Mouse (Mus musculus) midbrain, embryonic 16.5 days (tissue): Measurements from ENCODE around the gene Foxl1. TPM values are rescaled to one million over a fixed set of nuclear protein-coding genes. Genes with fewer than 3 reads are reported as not detected.

ENCODE experiments used
- ATAC-seq: fragments of 200-750 bp; cut with Nextera tagmentation; 2 replicates; pipeline ENCODE4 v1.8.0; 2017; ENCODE audit warnings: moderate TSS enrichment
- H3K27ac ChIP-seq: fragments of 300-500 bp; sonication (generic); 2 replicates; pipeline ENCODE4 v1.5.1; 2014; ENCODE audit warnings: mild to moderate bottlenecking, low read length, mixed read lengths
- H3K27me3 ChIP-seq: fragments of 300-500 bp; sonication (generic); 2 replicates; pipeline ENCODE4 v1.6.1; 2014; ENCODE audit warnings: low read depth, low read length, mixed read lengths; ENCODE audit not compliant: control insufficient read depth, insufficient read depth
- H3K36me3 ChIP-seq: fragments of 300-500 bp; sonication (generic); 2 replicates; pipeline ENCODE4 v1.6.1; 2014; ENCODE audit warnings: mild to moderate bottlenecking, low read length, moderate library complexity, mixed read lengths; ENCODE audit not compliant: control insufficient read depth, insufficient read depth
- H3K4me1 ChIP-seq: fragments of 300-500 bp; sonication (generic); 2 replicates; pipeline ENCODE4 v1.6.1; 2014; ENCODE audit warnings: mild to moderate bottlenecking, low read length, mixed read lengths; ENCODE audit not compliant: control insufficient read depth, insufficient read depth
- H3K4me2 ChIP-seq: fragments of 300-500 bp; sonication (generic); 2 replicates; pipeline ENCODE4 v1.6.1; 2014; ENCODE audit warnings: mild to moderate bottlenecking, low read length, mixed read lengths
- H3K4me3 ChIP-seq: fragments of 300-500 bp; sonication (generic); 2 replicates; pipeline ENCODE4 v1.5.1; 2014; ENCODE audit warnings: low read depth, mild to moderate bottlenecking, low read length, moderate library complexity, mixed read lengths
- H3K9ac ChIP-seq: fragments of 300-500 bp; sonication (generic); 2 replicates; pipeline ENCODE4 v1.6.1; 2014; ENCODE audit warnings: low read depth, low read length, mixed read lengths
- H3K9me3 ChIP-seq: fragments of 300-500 bp; sonication (generic); replicated peaks from 2 replicates; pipeline ENCODE4 v1.6.1; 2014; ENCODE audit warnings: mild to moderate bottlenecking, low read length, mixed read lengths; ENCODE audit not compliant: control insufficient read depth, poor library complexity, severe bottlenecking
- WGBS: fragments of 180-500 bp; shearing (Covaris S2); extraction: QIAGEN DNeasy Blood & Tissue Kit; methylation state at CpG from one replicate; pipeline ENCODE4 v1.1.7; 2014; 5-methylcytosine and 5-hydroxymethylcytosine counted together
- polyA plus RNA-seq: library from polyadenylated mRNA; unstranded; fragments of >200 nt; fragmentation: Nextera tagmentation; extraction: Ambion mirVana; gene quantifications from 2 replicates; pipeline ENCODE4 v1.2.1, GENCODE M21; 2015

Gene Foxl1
- polyA plus RNA-seq, 1 experiment from 2014 or later, result 0.06 TPM

- WGBS, result 0% methylated on average over 8 of the region's 27 CpGs
- Histone ChIP-seq H3K36me3 (no peaks in the 10 kb centered on the region), H3K9me3 (no peaks in the 10 kb centered on the region), H3K4me2 (peak overlapping the region; percentile 64), H3K27ac (no peak overlapping the region), H3K4me1 (peaks cover 18% of the 10 kb centered on the region), H3K9ac (peak overlapping the region; percentile 38; the same call in 1 of the 2 replicates), H3K27me3 (peaks cover 67% of the 10 kb centered on the region), H3K4me3 (peak overlapping the region; percentile 34)
- ATAC-seq, result no peak
Observed at GRCm38 (mm10) chr8:121083936-121084209, 43.9 kb upstream of the Foxl1 start.

- peak within 1 kb of the TSS; percentile 38; the same call in 1 of the 2 replicates for H3K9ac ChIP-seq
- ATAC-seq, result no peak
- WGBS, result under 1% methylated on average over 37 of the region's 83 CpGs
Observed at GRCm38 (mm10) chr8:121084210-121084951, 43.4 kb upstream of the Foxl1 start, which contains the start of gene Foxf1. Gene Foxf1 (plus strand): TSS chr8:121084386.

GRCm38 (mm10) chr8:121085011-121085410 lies 42.7 kb upstream of the Foxl1 start:
- peaks cover 18% of the 10 kb centered on the region for H3K4me1 ChIP-seq

More at GRCm38 (mm10) chr8:121084210-121084951, 43.4 kb upstream of the Foxl1 start, which contains the start of gene Foxf1:
- Histone ChIP-seq H3K27me3 (peaks cover 66% of the 10 kb centered on the region), H3K4me1 (peaks cover 18% of the 10 kb centered on the region), H3K4me3 (peak within 1 kb of the TSS; percentile 34), H3K27ac (no peak within 1 kb of the TSS), H3K4me2 (peak within 1 kb of the TSS; percentile 64), H3K9me3 (no peaks in the 10 kb centered on the region), H3K36me3 (no peaks in the 10 kb centered on the region)

DNA sequence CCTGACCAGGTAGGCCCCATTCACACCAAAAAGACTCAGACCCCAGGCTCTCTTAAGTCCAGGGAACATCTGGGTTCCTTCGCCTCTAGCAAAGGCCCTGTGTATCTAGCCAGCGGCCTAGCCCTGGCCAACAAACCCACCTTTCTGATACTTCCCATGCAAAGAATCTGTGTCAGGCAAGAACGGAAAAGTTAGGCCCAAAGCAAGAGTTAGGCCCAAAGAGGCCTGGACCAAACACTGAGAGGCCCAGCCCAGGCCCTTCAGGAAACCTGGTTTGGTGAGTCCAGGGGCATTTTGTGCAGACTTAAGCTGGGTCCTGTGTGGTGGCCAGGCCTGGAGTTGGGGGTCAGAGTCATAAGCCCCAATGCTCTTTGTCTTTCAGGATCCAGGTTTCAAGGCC lies 42.2 kb upstream of the Foxl1 start:
- 28% methylated on average over 3 of the region's 3 CpGs for WGBS
- no peak overlapping the region for H3K4me2 ChIP-seq
- H3K27ac ChIP-seq, result no peak overlapping the region
- ATAC-seq, result no peak
- H3K9me3 ChIP-seq, result no peaks in the 10 kb centered on the region
- H3K36me3 ChIP-seq, result no peaks in the 10 kb centered on the region
- H3K4me3 ChIP-seq, result no peak overlapping the region
- peaks cover 73% of the 10 kb centered on the region for H3K27me3 ChIP-seq
- H3K9ac ChIP-seq, result no peak overlapping the region
- H3K4me1 ChIP-seq, result peaks cover 18% of the 10 kb centered on the region

More at GRCm38 (mm10) chr8:121085011-121085410, 42.7 kb upstream of the Foxl1 start:
- WGBS, result 2% methylated on average over 30 of the region's 30 CpGs
- H3K27ac ChIP-seq, result no peak overlapping the region
- H3K4me3 ChIP-seq, result 0 out of 2 replicates have a peak overlapping the region, but pooled peaks have one; percentile 4
- H3K27me3 ChIP-seq, result peaks cover 68% of the 10 kb centered on the region
- H3K9me3 ChIP-seq, result no peaks in the 10 kb centered on the region
- H3K36me3 ChIP-seq, result no peaks in the 10 kb centered on the region
- H3K4me2 ChIP-seq, result no peak overlapping the region
- H3K9ac ChIP-seq, result no peak overlapping the region
- no peak for ATAC-seq

DNA sequence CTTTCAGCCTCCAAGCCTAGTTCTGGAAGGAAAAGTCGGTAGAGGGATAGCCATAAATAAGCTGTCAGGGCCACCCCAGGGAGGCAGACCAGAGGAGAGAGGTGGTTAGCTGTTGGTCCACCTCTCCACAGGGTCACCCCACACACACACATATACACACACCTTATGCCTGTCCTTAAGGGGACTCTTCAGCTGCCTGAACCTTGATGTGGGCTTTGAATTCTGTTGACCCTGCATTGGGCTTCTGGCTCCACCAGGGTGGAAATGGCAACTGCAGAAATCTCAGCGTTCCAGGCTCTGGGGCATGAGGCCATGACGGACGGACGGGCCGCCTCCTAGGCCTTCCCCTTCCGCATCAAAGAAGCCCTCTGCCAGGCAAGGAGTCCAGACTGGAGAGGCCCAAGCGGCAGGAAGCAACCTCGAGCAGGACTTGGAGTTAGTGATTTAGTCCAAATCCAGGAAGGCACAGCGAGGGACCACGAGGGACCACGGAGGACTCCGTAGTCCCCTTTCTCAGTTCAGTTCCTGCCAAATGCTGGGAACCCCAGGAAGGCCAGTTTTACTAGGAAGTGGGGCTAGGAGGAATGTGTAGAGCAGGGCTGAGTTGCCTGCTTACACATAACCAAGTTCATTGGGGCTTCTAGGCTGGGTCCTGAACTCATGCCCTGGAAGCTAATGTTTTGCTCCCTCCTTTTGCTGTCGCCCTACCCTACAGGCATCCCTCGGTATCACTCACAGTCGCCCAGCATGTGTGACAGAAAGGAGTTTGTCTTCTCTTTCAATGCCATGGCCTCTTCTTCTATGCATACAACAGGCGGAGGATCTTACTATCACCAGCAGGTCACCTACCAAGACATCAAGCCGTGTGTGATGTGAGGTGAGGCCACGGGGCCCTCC lies 41.5 kb upstream of the Foxl1 start:
- Histone ChIP-seq H3K36me3 (no peaks in the 10 kb centered on the region), H3K4me3 (no peak overlapping the region), H3K9ac (no peak overlapping the region), H3K9me3 (no peaks in the 10 kb centered on the region), H3K27me3 (peaks cover 77% of the 10 kb centered on the region), H3K4me2 (no peak overlapping the region), H3K4me1 (peaks cover 18% of the 10 kb centered on the region), H3K27ac (no peak overlapping the region)
- no peak for ATAC-seq
- WGBS, result 9% methylated on average over 19 of the region's 19 CpGs

- Histone ChIP-seq H3K4me1 (peaks cover 12% of the 10 kb centered on the region), H3K9ac (no peak overlapping the region), H3K36me3 (no peaks in the 10 kb centered on the region), H3K9me3 (no peaks in the 10 kb centered on the region), H3K4me2 (no peak overlapping the region), H3K4me3 (no peak overlapping the region), H3K27me3 (peaks cover 77% of the 10 kb centered on the region), H3K27ac (no peak overlapping the region)
- ATAC-seq, result no peak
- 3% methylated on average over 8 of the region's 8 CpGs for WGBS
Observed at GRCm38 (mm10) chr8:121088281-121088680, 39.5 kb upstream of the Foxl1 start.

- WGBS, result 1% methylated on average over 40 of the region's 40 CpGs
- ATAC-seq, result no peak
- H3K9ac ChIP-seq, result no peak overlapping the region
- peaks cover 4% of the 10 kb centered on the region for H3K4me1 ChIP-seq
- H3K27me3 ChIP-seq, result peaks cover 75% of the 10 kb centered on the region
- H3K27ac ChIP-seq, result no peak overlapping the region
- no peak overlapping the region for H3K4me3 ChIP-seq
- H3K9me3 ChIP-seq, result no peaks in the 10 kb centered on the region
- no peak overlapping the region for H3K4me2 ChIP-seq
- no peaks in the 10 kb centered on the region for H3K36me3 ChIP-seq
Observed at GRCm38 (mm10) chr8:121088871-121089630, 38.7 kb upstream of the Foxl1 start.

DNA sequence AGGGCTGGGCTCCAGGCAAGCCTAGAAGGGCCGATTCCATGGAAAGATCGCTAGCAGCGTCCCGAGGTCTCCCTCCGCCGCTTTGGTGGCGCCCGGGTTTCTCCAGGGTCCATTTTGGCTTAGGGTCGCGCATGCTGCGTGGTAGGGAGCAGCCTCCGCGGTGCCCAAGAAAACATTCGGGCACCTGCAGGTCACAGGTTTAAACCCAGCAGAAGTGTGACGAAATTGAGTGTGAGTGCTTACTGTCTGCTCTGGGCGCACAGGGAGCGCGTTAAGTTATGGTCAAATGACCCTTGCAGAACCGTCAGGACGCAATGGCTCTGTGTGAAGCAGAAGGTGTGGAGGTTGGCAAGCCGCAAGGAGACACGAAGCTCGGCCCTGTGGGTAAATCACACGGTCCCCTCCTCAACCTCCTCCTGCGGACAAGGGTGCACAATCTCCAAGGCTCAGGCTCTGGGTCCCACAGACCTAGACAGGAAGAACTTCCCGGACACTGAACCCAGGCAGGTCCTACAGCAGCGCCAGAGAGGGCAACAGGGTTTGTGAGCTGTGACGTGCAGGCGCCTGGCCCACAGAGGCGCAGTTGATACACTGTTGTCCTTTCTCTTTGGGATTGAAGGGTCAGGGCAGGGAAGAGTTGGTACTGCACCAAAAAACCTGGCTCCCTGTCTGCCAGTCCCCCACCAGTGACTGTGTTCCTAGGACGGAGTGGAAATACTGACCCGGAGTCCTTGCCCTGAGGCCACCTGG lies 37.9 kb upstream of the Foxl1 start:
- ATAC-seq, result no peak
- peaks cover 69% of the 10 kb centered on the region for H3K27me3 ChIP-seq
- no peaks in the 10 kb centered on the region for H3K36me3 ChIP-seq
- WGBS, result 3% methylated on average over 32 of the region's 32 CpGs
- H3K9me3 ChIP-seq, result no peaks in the 10 kb centered on the region
- no peak overlapping the region for H3K27ac ChIP-seq
- H3K9ac ChIP-seq, result no peak overlapping the region
- no peaks in the 10 kb centered on the region for H3K4me1 ChIP-seq
- no peak overlapping the region for H3K4me2 ChIP-seq
- no peak overlapping the region for H3K4me3 ChIP-seq
